Mouse (Mus musculus): Measurements from ENCODE around the gene A830018L16Rik. TPM values are rescaled to one million over a fixed set of nuclear protein-coding genes. Genes with fewer than 3 reads are reported as not detected.

A830018L16Rik gene
- total RNA-seq, 1 experiment from 2014 or later: 0.48 TPM

DNA sequence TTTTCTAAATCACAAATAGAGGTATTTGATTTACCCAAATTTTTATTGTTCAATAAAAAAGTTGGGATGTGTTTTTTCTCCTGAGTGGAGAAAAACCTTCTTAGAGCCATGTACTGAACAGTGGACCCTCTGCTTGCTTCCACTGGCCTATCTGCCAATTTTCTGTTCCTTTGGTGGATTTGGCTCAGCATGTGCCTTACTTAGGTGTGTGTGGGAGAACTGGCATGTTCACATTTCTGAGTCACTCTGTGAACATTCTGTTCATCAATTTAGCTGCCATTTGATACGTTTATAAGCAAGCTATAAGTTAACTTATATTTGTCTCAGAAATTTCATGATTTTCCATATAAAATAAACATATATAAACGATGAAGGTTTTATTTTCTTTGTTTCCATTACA is 159.6 kb downstream of the A830018L16Rik start:
- ATAC-seq (replicated peaks; ENCODE audit: insufficient number of reproducible peaks, low FRiP score, low TSS enrichment, poor library complexity, severe bottlenecking): no peak

DNA sequence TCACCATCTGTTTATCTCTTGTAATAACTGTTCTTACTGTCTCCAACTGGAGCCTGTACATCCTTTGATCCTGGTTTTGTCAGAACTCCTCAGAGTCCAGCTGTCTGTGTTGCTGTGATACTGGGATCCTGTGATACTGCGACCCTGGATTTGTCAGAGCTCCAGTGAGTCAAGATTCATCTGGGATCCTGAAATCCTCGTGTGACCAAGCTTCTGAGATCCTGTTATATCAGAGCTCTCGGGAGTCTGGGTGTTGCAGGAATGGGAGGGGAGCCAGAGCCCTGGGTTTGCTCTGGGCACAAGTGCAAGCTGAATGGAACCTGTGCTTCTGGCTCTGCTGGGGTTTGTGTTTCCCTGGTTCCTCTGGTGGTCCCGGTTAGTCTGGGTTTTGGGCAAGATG is 166.1 kb downstream of the A830018L16Rik start:
- no peak for ATAC-seq (replicated peaks; ENCODE audit: insufficient number of reproducible peaks, low FRiP score, low TSS enrichment, poor library complexity, severe bottlenecking)

DNA sequence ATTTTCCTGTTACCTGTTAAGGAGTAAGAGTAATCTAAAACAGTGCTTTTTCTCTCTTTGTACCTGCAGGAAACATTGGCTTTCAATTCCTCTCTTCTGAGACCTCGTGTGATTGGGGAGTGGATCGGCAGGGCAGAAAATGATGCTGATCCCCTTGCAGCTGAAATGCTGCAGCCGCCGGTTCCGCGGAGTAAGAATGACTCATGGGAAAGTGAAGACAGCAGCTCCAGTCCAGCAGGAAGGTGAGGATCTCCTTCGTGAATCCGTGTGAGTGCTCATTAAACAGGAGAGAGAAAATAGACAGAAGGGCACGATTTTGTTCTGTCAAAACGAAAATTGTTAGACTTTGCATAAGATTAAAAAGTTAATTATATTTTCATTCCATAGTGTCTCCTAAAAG is 174.4 kb downstream of the A830018L16Rik start:
- ATAC-seq (replicated peaks; ENCODE audit: insufficient number of reproducible peaks, low FRiP score, low TSS enrichment, poor library complexity, severe bottlenecking): no peak

DNA sequence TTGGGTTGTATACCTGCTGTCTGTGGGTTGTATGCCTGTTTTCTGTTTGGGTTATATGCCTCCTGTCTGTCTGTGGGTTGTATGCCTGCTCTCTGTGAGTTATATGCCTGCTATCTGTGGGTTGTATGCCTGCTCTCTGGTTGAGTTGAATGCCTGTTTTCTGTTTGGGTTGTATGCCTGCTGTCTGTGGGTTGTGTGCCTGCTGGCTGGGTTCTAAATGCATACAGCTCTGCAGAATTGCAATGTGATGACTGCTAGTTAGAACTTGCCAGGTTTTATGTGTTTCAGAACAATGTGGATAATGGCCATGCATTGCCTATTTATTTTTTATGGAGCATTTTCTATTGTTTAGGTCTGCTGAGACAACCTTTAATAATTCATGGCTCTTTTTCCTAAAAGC is 236.2 kb downstream of the A830018L16Rik start:
- no peak for ATAC-seq (replicated peaks; ENCODE audit: insufficient number of reproducible peaks, low FRiP score, low TSS enrichment, poor library complexity, severe bottlenecking)

DNA sequence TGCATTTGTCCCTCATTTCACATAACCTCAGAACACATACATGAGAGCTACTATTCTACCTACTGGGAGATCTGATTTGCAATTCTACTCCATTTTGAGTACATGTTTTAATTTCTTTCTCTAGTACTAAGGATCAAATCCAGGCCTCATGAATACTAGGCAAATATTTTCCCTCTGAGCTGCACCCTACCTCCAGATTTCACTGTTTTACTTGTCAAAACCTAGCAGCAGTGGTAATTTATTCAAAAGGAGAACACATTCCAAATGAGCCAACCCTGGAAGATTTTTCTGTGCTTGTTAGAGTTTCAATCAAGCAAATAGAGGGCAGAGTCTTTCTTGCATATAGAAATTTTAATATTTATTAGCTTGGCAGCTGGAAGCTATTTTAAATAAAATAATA is 238.9 kb downstream of the A830018L16Rik start:
- no peak for ATAC-seq (replicated peaks; ENCODE audit: insufficient number of reproducible peaks, low FRiP score, low TSS enrichment, poor library complexity, severe bottlenecking)

DNA sequence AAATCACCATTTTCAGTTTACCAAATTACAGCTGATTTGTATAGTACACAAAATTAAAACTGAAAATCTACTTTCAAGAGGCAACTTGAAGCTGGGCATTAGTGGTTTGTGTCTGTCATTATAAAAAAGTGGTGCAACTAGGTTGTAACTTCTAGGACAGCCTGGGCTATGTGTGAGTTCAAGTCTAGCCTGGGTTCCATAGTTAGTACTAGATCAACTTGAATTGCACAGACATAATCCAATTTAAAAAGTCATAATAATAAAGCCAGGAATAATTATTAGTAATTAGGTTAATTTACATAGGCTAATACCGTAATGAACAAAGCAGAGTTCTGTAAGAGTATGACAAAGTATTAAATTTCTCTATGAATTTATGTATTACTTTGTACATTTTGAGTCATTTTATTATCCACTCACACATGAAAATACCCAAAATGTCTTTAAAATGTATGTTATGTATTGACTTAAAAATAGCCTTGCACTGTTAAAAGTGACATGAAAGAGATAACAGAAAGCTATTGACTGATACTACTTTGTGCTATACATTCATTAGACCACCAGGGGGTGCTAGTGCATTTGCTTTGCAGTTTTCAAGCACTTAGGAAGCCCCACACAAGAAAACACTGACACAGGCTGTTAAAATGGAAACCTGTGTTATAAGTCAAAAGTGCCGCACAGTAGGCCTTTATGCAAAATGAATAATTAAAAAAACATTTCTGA is 243.6 kb downstream of the A830018L16Rik start:
- no peak for ATAC-seq (replicated peaks; ENCODE audit: insufficient number of reproducible peaks, low FRiP score, low TSS enrichment, poor library complexity, severe bottlenecking)

DNA sequence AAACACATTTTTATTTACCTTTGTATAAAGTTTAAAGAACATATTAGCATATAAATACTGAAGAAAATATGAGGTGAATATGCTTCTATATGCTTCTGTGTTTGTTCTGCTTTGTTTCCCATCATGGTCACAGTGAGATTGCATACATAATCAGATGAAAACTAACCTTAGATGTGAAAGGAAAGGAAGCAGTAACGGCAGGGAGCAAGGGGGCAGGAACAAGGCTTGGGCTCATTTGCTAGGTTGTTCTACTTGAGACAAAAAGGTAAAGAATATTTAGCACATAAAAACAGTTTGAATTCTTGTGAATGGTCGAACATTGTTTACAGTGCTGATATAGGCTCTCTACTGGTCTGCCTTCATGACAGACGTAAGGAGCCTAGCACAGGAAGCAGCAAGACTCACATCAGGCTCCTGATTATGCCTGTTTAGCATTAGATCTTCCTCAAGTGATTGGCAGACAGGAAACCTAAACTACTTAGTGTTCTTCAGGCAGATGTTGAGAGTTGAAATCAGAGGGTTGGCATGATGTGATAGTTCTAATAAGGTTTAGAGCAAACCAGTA is 244.2 kb downstream of the A830018L16Rik start:
- ATAC-seq (replicated peaks; ENCODE audit: insufficient number of reproducible peaks, low FRiP score, low TSS enrichment, poor library complexity, severe bottlenecking): no peak

DNA sequence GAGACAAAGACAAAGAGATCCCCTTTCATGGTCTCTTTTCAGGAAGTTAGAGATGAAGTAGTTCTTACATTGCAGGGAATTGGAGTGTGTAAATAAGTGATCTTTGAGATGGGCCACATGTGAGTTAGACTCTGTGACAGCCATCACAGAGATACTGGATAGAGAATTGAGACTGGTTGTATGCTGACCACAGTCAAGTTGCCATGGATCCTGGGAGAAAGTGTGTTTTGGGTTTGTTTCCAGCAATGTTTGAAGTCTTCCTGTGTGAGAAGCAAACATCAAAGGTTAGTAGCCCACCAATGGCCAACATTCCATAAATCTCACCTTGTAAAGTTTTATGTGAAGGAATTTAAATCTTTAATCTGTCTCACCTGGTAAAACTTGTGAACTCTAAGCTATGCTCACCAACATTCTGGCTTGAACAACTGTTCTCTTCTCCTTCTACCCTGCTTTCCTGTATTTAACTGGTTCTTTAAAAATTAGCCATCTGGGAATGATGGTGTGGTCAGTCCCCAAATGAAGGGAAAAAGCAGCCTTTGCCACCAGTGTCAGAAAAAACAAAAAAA is 330.9 kb downstream of the A830018L16Rik start:
- ATAC-seq (replicated peaks; ENCODE audit: insufficient number of reproducible peaks, low FRiP score, low TSS enrichment, poor library complexity, severe bottlenecking): no peak

DNA sequence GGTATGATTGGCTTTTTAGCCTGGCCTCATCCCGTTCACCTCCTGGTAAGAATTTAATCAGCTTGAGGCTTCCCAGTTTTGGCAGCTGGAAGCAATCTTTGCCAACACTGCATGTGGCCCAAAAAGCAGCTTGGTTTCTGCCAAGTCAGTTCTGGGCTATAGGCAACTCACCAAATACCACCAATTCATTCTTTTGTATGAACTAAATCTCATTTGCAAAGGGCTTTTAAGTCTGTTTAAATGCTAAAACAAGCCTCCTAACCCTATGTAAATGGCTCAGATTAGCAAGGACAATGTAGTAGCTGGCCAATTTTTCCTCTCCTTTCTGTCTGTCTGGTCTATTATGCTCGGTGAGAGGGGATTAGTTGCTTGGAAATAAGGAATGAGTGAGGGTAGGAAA is 334.5 kb downstream of the A830018L16Rik start:
- no peak for ATAC-seq (replicated peaks; ENCODE audit: insufficient number of reproducible peaks, low FRiP score, low TSS enrichment, poor library complexity, severe bottlenecking)

DNA sequence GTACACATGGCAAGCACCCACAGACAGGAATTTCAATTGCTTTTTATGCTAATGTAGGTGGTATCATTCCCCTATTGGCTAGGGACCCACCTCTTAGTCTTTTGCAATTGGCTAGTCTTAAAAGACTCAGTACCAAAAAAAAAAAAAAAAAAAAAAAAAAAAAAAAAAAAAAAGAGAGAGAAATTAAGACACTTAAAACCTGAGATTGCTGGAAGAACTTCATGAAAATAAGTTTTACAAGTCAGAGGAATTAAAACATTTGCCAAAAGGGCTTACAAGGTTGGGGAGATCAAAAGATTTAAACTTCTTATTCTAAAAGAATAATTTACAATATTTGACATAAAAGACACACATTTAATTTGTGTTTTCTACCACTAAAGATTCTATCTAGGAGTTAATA is 336.2 kb downstream of the A830018L16Rik start:
- no peak for ATAC-seq (replicated peaks; ENCODE audit: insufficient number of reproducible peaks, low FRiP score, low TSS enrichment, poor library complexity, severe bottlenecking)

DNA sequence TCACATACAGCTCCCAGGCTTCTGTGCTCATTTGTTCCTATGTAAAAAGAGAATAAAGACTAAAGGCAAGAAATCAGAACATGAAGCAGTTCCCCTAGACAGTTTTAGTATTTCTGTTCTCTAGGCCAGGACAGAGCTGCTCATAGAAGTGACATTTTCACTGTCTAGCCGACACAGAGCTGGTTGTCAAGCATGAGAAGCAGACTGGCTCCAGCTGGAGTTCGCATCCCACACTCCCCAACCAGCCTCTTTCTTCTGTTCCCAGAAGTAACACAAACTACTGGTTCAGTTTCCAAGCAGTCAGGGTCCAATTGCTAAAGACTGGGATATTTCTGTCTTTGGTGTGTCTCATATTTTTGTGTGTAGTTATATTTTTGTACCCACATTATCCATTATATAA is 336.7 kb downstream of the A830018L16Rik start:
- no peak for ATAC-seq (replicated peaks; ENCODE audit: insufficient number of reproducible peaks, low FRiP score, low TSS enrichment, poor library complexity, severe bottlenecking)

DNA sequence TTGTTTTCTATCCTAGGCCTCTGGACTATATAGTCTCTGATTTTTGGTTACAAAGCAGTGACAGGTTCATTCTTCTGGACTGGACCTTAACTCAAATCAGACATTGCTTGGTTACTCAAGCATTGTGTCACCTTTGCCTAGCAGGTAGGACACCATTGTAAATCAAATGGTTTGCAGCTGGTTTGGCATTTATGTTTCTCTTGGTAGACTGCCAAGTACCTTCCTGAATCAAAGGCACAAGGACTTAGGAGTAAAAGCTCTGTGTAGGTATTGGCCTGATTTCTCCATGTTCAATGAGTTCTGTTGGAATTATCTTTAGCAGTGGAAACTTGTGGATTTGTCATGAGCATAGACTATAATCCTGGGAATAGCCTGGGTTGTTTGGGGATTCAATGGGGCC is 338.1 kb downstream of the A830018L16Rik start:
- no peak for ATAC-seq (replicated peaks; ENCODE audit: insufficient number of reproducible peaks, low FRiP score, low TSS enrichment, poor library complexity, severe bottlenecking)

DNA sequence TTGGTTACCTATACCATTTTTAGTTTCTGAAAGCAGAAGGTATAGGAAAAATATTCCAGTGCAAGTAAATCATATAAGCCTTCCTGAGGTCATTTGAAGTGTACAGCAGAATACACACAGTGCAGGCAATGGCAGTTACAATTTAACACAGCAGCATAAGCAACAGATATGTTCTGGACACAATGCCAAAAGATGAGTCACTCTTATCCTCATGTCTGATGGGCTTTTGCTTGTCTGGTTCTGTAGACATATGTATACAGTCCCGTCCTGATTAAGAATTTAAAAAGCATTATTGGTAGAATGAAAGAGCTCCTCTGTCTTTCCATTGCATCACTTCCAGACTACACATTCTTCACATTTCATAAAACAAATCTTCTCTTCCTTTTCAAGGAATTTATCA is 374.4 kb downstream of the A830018L16Rik start:
- no peak for ATAC-seq (replicated peaks; ENCODE audit: insufficient number of reproducible peaks, low FRiP score, low TSS enrichment, poor library complexity, severe bottlenecking)

DNA sequence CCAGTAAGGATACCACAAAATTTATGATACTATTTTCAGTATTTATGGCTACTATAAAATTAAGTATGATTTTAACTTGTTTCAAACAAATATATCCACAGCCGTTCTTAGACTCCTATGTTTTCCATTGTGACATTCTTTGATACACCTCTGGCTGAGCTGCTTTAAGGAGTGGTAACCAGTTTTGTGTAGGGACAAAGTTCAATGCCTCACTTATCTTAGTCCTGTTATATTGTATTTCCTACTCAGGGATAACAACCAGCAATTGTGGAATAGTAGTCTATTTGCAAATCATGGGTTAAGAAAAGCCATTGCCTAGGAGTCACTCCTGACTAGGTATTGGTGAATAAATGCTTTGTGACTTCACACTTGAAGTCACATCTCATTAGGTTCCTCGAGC is 378.9 kb downstream of the A830018L16Rik start:
- ATAC-seq (replicated peaks; ENCODE audit: insufficient number of reproducible peaks, low FRiP score, low TSS enrichment, poor library complexity, severe bottlenecking): no peak

DNA sequence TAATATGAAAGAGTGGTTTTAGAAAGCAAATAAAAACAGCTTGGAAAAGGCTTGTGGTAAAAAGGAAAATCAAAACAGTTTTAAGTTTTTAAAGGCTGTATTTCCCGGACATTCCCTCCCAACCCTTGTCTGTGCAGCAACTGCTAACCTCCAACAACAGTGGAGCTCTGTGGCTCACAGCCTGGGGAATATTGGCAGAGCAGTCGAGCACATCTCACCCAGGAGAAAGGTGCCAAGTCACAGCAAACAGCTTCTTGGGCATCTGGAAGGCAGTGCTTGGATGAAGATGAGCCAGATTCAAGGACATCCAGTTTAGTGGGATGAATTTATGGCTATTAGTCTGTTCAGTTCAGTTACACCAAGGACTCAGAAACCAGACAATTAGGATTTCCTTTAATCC is 381.8 kb downstream of the A830018L16Rik start:
- no peak for ATAC-seq (replicated peaks; ENCODE audit: insufficient number of reproducible peaks, low FRiP score, low TSS enrichment, poor library complexity, severe bottlenecking)

DNA sequence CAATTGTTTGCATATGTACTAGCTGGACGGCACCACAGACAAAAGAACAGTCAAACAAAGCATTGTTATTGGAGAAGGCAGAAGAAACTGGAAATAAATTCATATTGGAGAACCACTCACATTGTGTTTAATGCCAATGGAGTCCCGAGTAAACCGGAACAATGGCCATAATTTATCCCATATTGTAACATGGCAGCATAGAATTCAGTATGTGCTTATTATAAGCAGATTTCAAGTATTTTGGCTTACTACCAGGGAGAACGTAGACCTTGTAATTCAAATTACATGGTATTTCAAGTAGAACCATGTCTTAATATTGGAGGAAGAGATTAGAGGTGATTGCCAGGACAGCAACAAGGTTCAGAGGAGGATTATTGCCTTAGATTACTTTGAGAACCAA is 458.9 kb downstream of the A830018L16Rik start:
- ATAC-seq (replicated peaks; ENCODE audit: insufficient number of reproducible peaks, low FRiP score, low TSS enrichment, poor library complexity, severe bottlenecking): no peak

DNA sequence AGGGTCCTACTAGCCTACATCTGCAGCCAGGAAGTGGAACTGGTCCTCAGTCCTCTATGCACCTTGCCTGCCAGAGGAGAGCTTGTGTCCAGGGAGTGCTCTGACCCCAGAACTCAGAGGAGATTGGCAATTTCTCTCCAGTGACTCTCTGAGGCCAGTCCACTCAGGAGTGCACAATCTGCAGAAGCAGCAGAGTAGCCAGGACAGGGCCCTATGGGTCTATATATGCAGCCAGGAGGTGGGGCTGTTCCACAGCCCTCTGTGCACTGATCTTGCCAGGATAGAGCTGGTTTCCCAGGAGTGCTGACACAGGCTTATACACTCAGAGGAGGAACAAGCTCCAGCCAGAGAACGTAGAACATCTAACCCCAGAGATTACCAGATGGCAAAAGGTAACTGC is 459.7 kb downstream of the A830018L16Rik start:
- ATAC-seq (replicated peaks; ENCODE audit: insufficient number of reproducible peaks, low FRiP score, low TSS enrichment, poor library complexity, severe bottlenecking): no peak

DNA sequence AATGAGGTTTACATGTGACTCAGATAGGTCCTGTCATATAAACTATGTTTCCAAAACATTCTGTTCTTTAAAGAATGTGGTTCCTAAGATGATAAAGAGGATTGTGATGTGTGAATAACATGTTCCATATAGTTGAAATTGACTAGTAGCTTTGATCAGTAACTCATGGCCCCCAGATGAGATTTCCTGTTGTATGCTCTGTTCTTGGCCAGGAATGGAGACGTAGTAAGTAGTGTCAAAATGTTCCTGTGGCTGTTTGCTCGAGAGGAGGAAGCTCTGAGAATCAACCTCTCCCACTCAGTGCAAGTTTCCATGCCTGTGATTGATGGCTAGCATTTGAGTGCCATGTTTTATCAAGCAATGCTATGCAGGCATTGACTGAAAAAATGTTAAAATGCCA is 467.8 kb downstream of the A830018L16Rik start:
- ATAC-seq (replicated peaks; ENCODE audit: insufficient number of reproducible peaks, low FRiP score, low TSS enrichment, poor library complexity, severe bottlenecking): no peak

DNA sequence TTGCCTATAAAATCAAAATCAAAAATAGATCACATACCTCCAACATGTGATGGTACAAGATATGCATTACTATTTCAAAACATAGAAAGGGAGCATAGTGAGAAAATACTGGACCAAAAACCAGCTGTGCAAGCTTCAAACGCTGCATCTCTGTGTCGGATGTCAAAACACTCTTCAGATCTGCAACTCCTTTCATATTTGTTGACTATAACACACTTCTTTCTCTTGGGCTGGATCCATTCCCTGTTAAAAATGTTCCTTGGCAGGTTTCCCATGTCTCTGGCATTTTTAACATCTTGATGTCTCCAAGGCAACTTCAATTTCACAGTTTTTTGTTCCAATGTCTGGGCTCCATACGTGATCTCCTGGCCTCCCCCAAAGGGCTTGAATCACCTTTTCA is 481.8 kb downstream of the A830018L16Rik start:
- no peak for ATAC-seq (replicated peaks; ENCODE audit: insufficient number of reproducible peaks, low FRiP score, low TSS enrichment, poor library complexity, severe bottlenecking)

DNA sequence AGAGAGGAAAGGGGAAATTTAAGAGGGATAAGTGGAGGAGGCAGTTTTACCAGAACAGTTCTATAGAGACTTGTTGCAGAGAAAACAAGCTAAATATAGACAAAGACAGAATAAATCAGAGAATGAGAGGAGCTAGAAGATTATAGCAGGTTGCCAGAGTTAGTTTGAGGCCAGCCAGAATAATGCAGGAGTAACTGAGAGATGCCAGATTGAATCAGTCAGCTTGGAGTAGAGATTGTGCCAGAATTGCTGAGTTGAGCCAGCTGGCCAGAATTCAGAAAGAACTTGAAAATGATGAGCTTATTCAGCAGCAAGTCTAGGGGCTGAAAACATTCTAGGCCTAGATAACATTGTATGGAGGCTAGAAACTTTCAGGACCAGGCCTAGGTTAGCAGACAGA is 502.0 kb downstream of the A830018L16Rik start:
- no peak for ATAC-seq (replicated peaks; ENCODE audit: insufficient number of reproducible peaks, low FRiP score, low TSS enrichment, poor library complexity, severe bottlenecking)
